Mouse (Mus musculus) MEL (cell line): Measurements from ENCODE around the gene Flrt1. TPM values are rescaled to one million over a fixed set of nuclear protein-coding genes. Genes with fewer than 3 reads are reported as not detected.

Source experiments
- DNase-seq: peaks from one replicate; pipeline ENCODE4 v3.0.0; 2011; ENCODE audit warnings: low read depth, low spot score
- H3K27ac ChIP-seq: 2 replicates; pipeline ENCODE4 v1.5.1; 2012; ENCODE audit warnings: low read depth, mild to moderate bottlenecking, control low read depth, low read length, moderate library complexity; ENCODE audit not compliant: control insufficient read depth
- H3K27me3 ChIP-seq, 2 experiments: fragments of 150-350 bp in 1 of 2; sonication (generic) in 1 of 2; 2 replicates each; pipeline ENCODE4 v1.6.1; 2012; ENCODE audit warnings: low read length in 2 of 2, mild to moderate bottlenecking in 2 of 2, improper control_type of control experiment in 1 of 2, moderate library complexity in 1 of 2; ENCODE audit not compliant: insufficient read depth in 2 of 2, control insufficient read depth in 1 of 2
- H3K36me3 ChIP-seq, 2 experiments: 2 replicates each; pipeline ENCODE4 v1.6.1; 2012 to 2014; ENCODE audit warnings: low read length in 2 of 2, improper control_type of control experiment in 1 of 2, inconsistent platforms in 1 of 2, mild to moderate bottlenecking in 1 of 2; ENCODE audit not compliant: insufficient read depth in 2 of 2, control insufficient read depth in 1 of 2
- H3K4me1 ChIP-seq, 2 experiments: fragments of 150-350 bp in 1 of 2; sonication (generic) in 1 of 2; 2 replicates each; pipeline ENCODE4 v1.6.1; 2012; ENCODE audit warnings: low read length in 2 of 2, improper control_type of control experiment in 1 of 2, mild to moderate bottlenecking in 1 of 2; ENCODE audit not compliant: insufficient read depth in 2 of 2, control insufficient read depth in 1 of 2
- H3K4me3 ChIP-seq, 2 experiments: fragments of 150-350 bp in 1 of 2; sonication (generic) in 1 of 2; 2 replicates each; pipeline ENCODE4 v1.5.1; 2012; ENCODE audit warnings: low read depth in 2 of 2, low read length in 2 of 2, mild to moderate bottlenecking in 2 of 2, moderate library complexity in 2 of 2, control low read depth in 1 of 2, improper control_type of control experiment in 1 of 2; ENCODE audit not compliant: control insufficient read depth in 1 of 2, insufficient read depth in 1 of 2
- H3K79me2 ChIP-seq: 2 replicates; pipeline ENCODE4 v1.6.1; 2012; ENCODE audit warnings: mild to moderate bottlenecking, low read length, moderate library complexity; ENCODE audit not compliant: control insufficient read depth, poor library complexity, insufficient read depth
- H3K9ac ChIP-seq: 2 replicates; pipeline ENCODE4 v1.6.1; 2012; ENCODE audit warnings: low read depth, mild to moderate bottlenecking, control low read depth, low read length, moderate library complexity; ENCODE audit not compliant: control insufficient read depth, poor library complexity, severe bottlenecking
- H3K9me3 ChIP-seq: fragments of 150-350 bp; sonication (generic); replicated peaks from 2 replicates; pipeline ENCODE4 v1.6.1; 2012; ENCODE audit warnings: mild to moderate bottlenecking, low read length, improper control_type of control experiment, moderate library complexity; ENCODE audit not compliant: insufficient read depth
- CHD2 ChIP-seq: IDR thresholded peaks from 2 replicates; pipeline ENCODE4 v1.6.1; 2011; ENCODE audit warnings: low read length, improper control_type of control experiment
- E2F4 ChIP-seq: IDR thresholded peaks from 2 replicates; pipeline ENCODE4 v1.6.1; 2011; ENCODE audit warnings: low read depth, low read length, improper control_type of control experiment, borderline replicate concordance
- EP300 ChIP-seq, 2 experiments: IDR thresholded peaks; 2 replicates each; pipeline ENCODE4 v1.6.1; 2011; ENCODE audit warnings: improper control_type of control experiment in 2 of 2, low read length in 2 of 2, low read depth in 1 of 2, mild to moderate bottlenecking in 1 of 2
- GABPA ChIP-seq: IDR thresholded peaks from 2 replicates; pipeline ENCODE4 v1.6.1; 2012; ENCODE audit warnings: low read depth, mild to moderate bottlenecking, inconsistent platforms, low read length, improper control_type of control experiment, moderate library complexity
- HCFC1 ChIP-seq: IDR thresholded peaks from 2 replicates; pipeline ENCODE4 v1.6.1; 2012; ENCODE audit warnings: low read depth, mild to moderate bottlenecking, inconsistent platforms, low read length, improper control_type of control experiment, moderate library complexity
- MAFK ChIP-seq: IDR thresholded peaks from 2 replicates; pipeline ENCODE4 v1.6.1; 2011; ENCODE audit warnings: low read depth, mild to moderate bottlenecking, low read length, improper control_type of control experiment, borderline replicate concordance
- MYC ChIP-seq: IDR thresholded peaks from 2 replicates; pipeline ENCODE4 v1.6.1; 2011; ENCODE audit warnings: low read depth, mild to moderate bottlenecking, low read length, improper control_type of control experiment, moderate library complexity
- NELFE ChIP-seq: IDR thresholded peaks from 2 replicates; pipeline ENCODE4 v1.6.1; 2011; ENCODE audit warnings: low read depth, low read length, improper control_type of control experiment
- POLR2A ChIP-seq, 2 experiments: IDR thresholded peaks; 2 replicates each; pipeline ENCODE4 v1.6.1; 2011 to 2012; ENCODE audit warnings: low read length in 2 of 2, mild to moderate bottlenecking in 2 of 2, control low read depth in 1 of 2, improper control_type of control experiment in 1 of 2, low read depth in 1 of 2, moderate library complexity in 1 of 2; ENCODE audit not compliant: control insufficient read depth in 1 of 2, insufficient read depth in 1 of 2, poor library complexity in 1 of 2
- POLR2AphosphoS5 ChIP-seq: IDR thresholded peaks from 2 replicates; pipeline ENCODE4 v1.6.1; 2012; ENCODE audit warnings: low read depth, borderline replicate concordance, mild to moderate bottlenecking, inconsistent platforms, low read length, moderate library complexity, mixed read lengths
- RAD21 ChIP-seq: IDR thresholded peaks from 2 replicates; pipeline ENCODE4 v1.6.1; 2011; ENCODE audit warnings: mild to moderate bottlenecking, low read depth, low read length, improper control_type of control experiment
- SIN3A ChIP-seq: IDR thresholded peaks from 2 replicates; pipeline ENCODE4 v1.6.1; 2012; ENCODE audit warnings: low read length, improper control_type of control experiment, inconsistent platforms
- TAL1 ChIP-seq: IDR thresholded peaks from 2 replicates; pipeline ENCODE4 v1.6.1; 2012; ENCODE audit warnings: mild to moderate bottlenecking, inconsistent platforms, low read length, moderate library complexity, mixed read lengths
- TBP ChIP-seq: IDR thresholded peaks from 2 replicates; pipeline ENCODE4 v1.8.0; 2011; ENCODE audit warnings: low read depth, low read length, improper control_type of control experiment
- TCF12 ChIP-seq: IDR thresholded peaks from 2 replicates; pipeline ENCODE4 v1.6.1; 2014; ENCODE audit warnings: low read depth, mild to moderate bottlenecking, inconsistent platforms, low read length, improper control_type of control experiment, moderate library complexity
- UBTF ChIP-seq: IDR thresholded peaks from 2 replicates; pipeline ENCODE4 v1.6.1; 2012; ENCODE audit warnings: low read depth, mild to moderate bottlenecking, inconsistent platforms, low read length, improper control_type of control experiment, moderate library complexity, borderline replicate concordance; ENCODE audit not compliant: insufficient read depth
- USF1 ChIP-seq: IDR thresholded peaks from 2 replicates; pipeline ENCODE4 v1.6.1; 2014; ENCODE audit warnings: low read depth, mild to moderate bottlenecking, inconsistent platforms, low read length, improper control_type of control experiment, moderate library complexity
- USF2 ChIP-seq, 2 experiments: IDR thresholded peaks; 2 replicates each; pipeline ENCODE4 v1.6.1; 2011 to 2012; ENCODE audit warnings: improper control_type of control experiment in 2 of 2, low read length in 2 of 2, borderline replicate concordance in 1 of 2, inconsistent platforms in 1 of 2, low read depth in 1 of 2, mild to moderate bottlenecking in 1 of 2; ENCODE audit not compliant: insufficient read depth in 1 of 2
- ZC3H11A ChIP-seq: IDR thresholded peaks from 2 replicates; pipeline ENCODE4 v1.6.1; 2012; ENCODE audit warnings: low read depth, mild to moderate bottlenecking, inconsistent platforms, low read length, improper control_type of control experiment
- ZNF384 ChIP-seq: IDR thresholded peaks from 2 replicates; pipeline ENCODE4 v1.6.1; 2012; ENCODE audit warnings: low read depth, mild to moderate bottlenecking, inconsistent platforms, low read length, improper control_type of control experiment
- polyA plus RNA-seq, 2 experiments: library from polyadenylated mRNA; stranded (reverse) in 1 of 2; unstranded in 1 of 2; fragments of >175 nt in 1 of 2; fragments of >200 nt in 1 of 2; gene quantifications; 2 replicates each; pipeline versions ENCODE4 v1.2.1 to v1.2.4; 2012; ENCODE audit warnings: low replicate concordance in 2 of 2, low read depth in 1 of 2; ENCODE audit not compliant: insufficient read length in 2 of 2, insufficient read depth in 1 of 2, missing spikeins in 1 of 2
- total RNA-seq: library from RNA; depleted of rRNA; stranded (reverse); fragments of 300-350 nt; gene quantifications from 2 replicates; pipeline ENCODE4 v1.2.3, GENCODE M21; 2012

Flrt1 gene
- total and polyA plus RNA-seq, 3 experiments = not detected

- TF ChIP-seq ZNF384 (no peak), UBTF (no peak), TBP (no peak), SIN3A (no peak), MYC (no peak), NELFE (no peak), RAD21 (no peak), E2F4 (no peak), USF1 (no peak), POLR2A (IDR thresholded peaks at IDR 0.05; ENCODE audit: control insufficient read depth in 1 of 2, insufficient read depth in 1 of 2, low read depth in 1 of 2, low read length in 2 of 2, poor library complexity in 1 of 2) (no peak), TCF12 (no peak), ZC3H11A (no peak), EP300 (IDR thresholded peaks at IDR 0.05; ENCODE audit: low read depth in 1 of 2, low read length in 2 of 2) (no peak)
- no peaks in the 10 kb centered on the region for H3K79me2 ChIP-seq
- DNase-seq = no peak
- H3K9me3 ChIP-seq = no peaks in the 10 kb centered on the region
- H3K27ac ChIP-seq = no peak overlapping the region
- H3K36me3 ChIP-seq = no peaks in the 10 kb centered on the region
- H3K27me3 ChIP-seq = no peaks in the 10 kb centered on the region
- no peak overlapping the region for H3K4me3 ChIP-seq
- no peaks in the 10 kb centered on the region for H3K4me1 ChIP-seq
- H3K9ac ChIP-seq = no peak overlapping the region
Observed at GRCm38 (mm10) chr19:7126209-7126608, 20.7 kb upstream of the Flrt1 start.

- Histone ChIP-seq H3K9ac (no peak overlapping the region), H3K27me3 (no peaks in the 10 kb centered on the region), H3K4me1 (no peaks in the 10 kb centered on the region), H3K36me3 (no peaks in the 10 kb centered on the region), H3K4me3 (no peak overlapping the region), H3K79me2 (no peaks in the 10 kb centered on the region), H3K27ac (no peak overlapping the region), H3K9me3 (no peaks in the 10 kb centered on the region)
- no peak for DNase-seq
- TF ChIP-seq TAL1 (no peak), HCFC1 (no peak), USF2 (IDR thresholded peaks at IDR 0.05; ENCODE audit: borderline replicate concordance in 1 of 2, insufficient read depth in 1 of 2, low read depth in 1 of 2, low read length in 2 of 2) (no peak), POLR2AphosphoS5 (no peak), TCF12 (no peak), CHD2 (no peak), MAFK (no peak), UBTF (no peak), GABPA (no peak), POLR2A (IDR thresholded peaks at IDR 0.05; ENCODE audit: control insufficient read depth in 1 of 2, insufficient read depth in 1 of 2, low read depth in 1 of 2, low read length in 2 of 2, poor library complexity in 1 of 2) (no peak)
Observed at GRCm38 (mm10) chr19:7125526-7126156, 20.1 kb upstream of the Flrt1 start.
